Mouse (Mus musculus) megakaryocyte progenitor cell, adult 5-6 weeks (primary cell): Measurements from ENCODE around the gene Fam126b. TPM values are rescaled to one million over a fixed set of nuclear protein-coding genes. Genes with fewer than 3 reads are reported as not detected.
"Not testable (repeated sequence)": the region's sequence is repeated elsewhere in the genome, so short reads cannot be mapped to it uniquely, and the experiment has no call there.

Experiments
- ATAC-seq: replicated peaks from 2 replicates; pipeline ENCODE4 v1.8.0; 2016; ENCODE audit warnings: mild to moderate bottlenecking, moderate TSS enrichment, inconsistent platforms; ENCODE audit not compliant: poor library complexity
- total RNA-seq, 2 experiments: library from RNA; stranded (forward) in 1 of 2; stranded (reverse) in 1 of 2; fragments of 157-497, 149-512 nt in 1 of 2; fragments of 200-1000 nt in 1 of 2; gene quantifications; 2 replicates each; pipeline versions ENCODE4 v1.2.3 to v1.2.4; 2015 to 2017

Fam126b gene
- total RNA-seq (2015) (16.1 and 17.1 TPM in 2 replicates), total RNA-seq (2017) (19.8 and 32.5 TPM in 2 replicates)

GRCm38 (mm10) chr1:58586171-58586997 lies at the start of gene Fam126b, which contains the start of gene Ndufb3:
TSS of gene Fam126b (minus strand) at chr1:58586323.
TSS of gene Ndufb3 (plus strand) at chr1:58586384.
- peak; percentile 100 for ATAC-seq

- 0 out of 2 replicates have a peak, but pooled peaks have one; percentile 31 for ATAC-seq
These were observed 42.7 kb upstream of the Fam126b start for GRCm38 (mm10) chr1:58628847-58629246.

GRCm38 (mm10) chr1:58621996-58622748 lies 36.0 kb upstream of the Fam126b start:
- ATAC-seq, result no peak

GRCm38 (mm10) chr1:58621251-58621650 lies 35.1 kb upstream of the Fam126b start:
- no peak for ATAC-seq

- ATAC-seq, result no peak
These were observed 32.6 kb upstream of the Fam126b start for GRCm38 (mm10) chr1:58618766-58619165.

GRCm38 (mm10) chr1:58617978-58618668 lies 32.0 kb upstream of the Fam126b start:
- ATAC-seq, result peak; percentile 85

GRCm38 (mm10) chr1:58617076-58617475 lies 31.0 kb upstream of the Fam126b start:
- ATAC-seq, result no peak

GRCm38 (mm10) chr1:58616176-58616575 lies 30.1 kb upstream of the Fam126b start:
- ATAC-seq, result no peak

- ATAC-seq, result no peak
These were observed 29.0 kb upstream of the Fam126b start for GRCm38 (mm10) chr1:58615146-58615545.

- ATAC-seq, result peak; percentile 19; the same call in 1 of the 2 replicates
These were observed 28.3 kb upstream of the Fam126b start for GRCm38 (mm10) chr1:58614424-58614823.

GRCm38 (mm10) chr1:58613786-58614185 lies 27.7 kb upstream of the Fam126b start:
- no peak for ATAC-seq

GRCm38 (mm10) chr1:58610611-58611010 lies 24.5 kb upstream of the Fam126b start:
- no peak for ATAC-seq

- no peak for ATAC-seq
These were observed 24.0 kb upstream of the Fam126b start for GRCm38 (mm10) chr1:58610166-58610565.

- not testable (repeated sequence) for ATAC-seq
These were observed 23.5 kb upstream of the Fam126b start for GRCm38 (mm10) chr1:58609591-58609990.

- peak; percentile 92 for ATAC-seq
These were observed 17.6 kb upstream of the Fam126b start for GRCm38 (mm10) chr1:58603738-58604137.

- no peak for ATAC-seq
These were observed 16.6 kb upstream of the Fam126b start for GRCm38 (mm10) chr1:58602681-58603080.

- no peak for ATAC-seq
These were observed 1.4 kb upstream of the Fam126b start for GRCm38 (mm10) chr1:58587491-58587890.

- ATAC-seq, result peak; percentile 18; the same call in 1 of the 2 replicates
These were observed 551 bp downstream of the Fam126b start for GRCm38 (mm10) chr1:58585373-58586170.

GRCm38 (mm10) chr1:58584271-58584670 lies 1.9 kb downstream of the Fam126b start:
- ATAC-seq, result 0 out of 2 replicates have a peak, but pooled peaks have one; percentile 27

- no peak for ATAC-seq
These were observed 3.5 kb downstream of the Fam126b start for GRCm38 (mm10) chr1:58582611-58583010.
